Mouse (Mus musculus) testis, adult 2 months (tissue): ENCODE data around the gene Tcl1b4.
A peak's percentile ranks its signal among the peaks of the same experiment; 100 is the strongest.
"Not testable (repeated sequence)": the region's sequence is repeated elsewhere in the genome, so short reads cannot be mapped to it uniquely, and the experiment has no call there.

Experiments used
- CTCF ChIP-seq: fragments of 200-500 bp; IDR thresholded peaks from 2 replicates; pipeline ENCODE4 v1.5.1; 2012; ENCODE audit warnings: low read depth, mild to moderate bottlenecking, inconsistent platforms, low read length, moderate library complexity; ENCODE audit not compliant: control insufficient read depth, insufficient read depth, insufficient replicate concordance
- POLR2A ChIP-seq: fragments of 200-500 bp; IDR thresholded peaks from 2 replicates; pipeline ENCODE4 v1.6.1; 2012; ENCODE audit warnings: low read depth, mild to moderate bottlenecking, inconsistent platforms, low read length, moderate library complexity; ENCODE audit not compliant: control insufficient read depth

GRCm38 (mm10) chr12:105174318-105174717, 27.4 kb upstream of the Tcl1b4 start:
- TF ChIP-seq CTCF = peak; percentile 17; the same call in 1 of the 2 replicates
- TF ChIP-seq POLR2A = not testable (repeated sequence)
